Mouse (Mus musculus): ENCODE measurements at regions not wholly inside any gene's neighbourhood (a gene's known extent, or its start where the extent isn't known, plus 50 kb on each side); places are given as distances from the start of the nearest gene placed in this dataset.

- H3K27ac ChIP-seq (ENCODE audit: low read length) = no peak overlapping the region
- no peak for ATAC-seq (replicated peaks; ENCODE audit: extremely low read depth, insufficient read depth, low FRiP score)
- 0 out of 2 replicates have a peak, but pooled peaks cover 3% of the 10 kb centered on the region for H3K9me3 ChIP-seq (replicated peaks; ENCODE audit: control insufficient read depth, low read length)
- 72% methylated on average over 3 of the region's 3 CpGs for WGBS
- H3K36me3 ChIP-seq (ENCODE audit: control insufficient read depth, insufficient read depth) = no peaks in the 10 kb centered on the region
- H3K4me1 ChIP-seq (ENCODE audit: control insufficient read depth, insufficient read depth, low read length) = peaks cover 19% of the 10 kb centered on the region
- no peak overlapping the region for H3K4me3 ChIP-seq (ENCODE audit: low read length)
- H3K4me2 ChIP-seq (ENCODE audit: low read depth, low read length) = no peak overlapping the region
- no peaks in the 10 kb centered on the region for H3K27me3 ChIP-seq (ENCODE audit: control insufficient read depth, insufficient read depth, low read length)
- H3K9ac ChIP-seq (ENCODE audit: low read length) = no peak overlapping the region
Measured at GRCm38 (mm10) chr2:105515326-105515725, 116.2 kb upstream of the Rcn1 start.

- no peak overlapping the region for H3K4me3 ChIP-seq (ENCODE audit: low read length)
- no peak for ATAC-seq (replicated peaks; ENCODE audit: extremely low read depth, insufficient read depth, low FRiP score)
- H3K27ac ChIP-seq (ENCODE audit: low read length) = no peak overlapping the region
- H3K4me1 ChIP-seq (ENCODE audit: control insufficient read depth, insufficient read depth, low read length) = peaks cover 15% of the 10 kb centered on the region
- no peak overlapping the region for H3K4me2 ChIP-seq (ENCODE audit: low read depth, low read length)
- H3K9me3 ChIP-seq (replicated peaks; ENCODE audit: control insufficient read depth, low read length) = 0 out of 2 replicates have a peak, but pooled peaks cover 3% of the 10 kb centered on the region
- no peaks in the 10 kb centered on the region for H3K36me3 ChIP-seq (ENCODE audit: control insufficient read depth, insufficient read depth)
- 59% methylated on average over 6 of the region's 6 CpGs for WGBS
- no peak overlapping the region for H3K9ac ChIP-seq (ENCODE audit: low read length)
- no peaks in the 10 kb centered on the region for H3K27me3 ChIP-seq (ENCODE audit: control insufficient read depth, insufficient read depth, low read length)
Measured at GRCm38 (mm10) chr2:105516267-105517133, 117.4 kb upstream of the Rcn1 start.

GRCm38 (mm10) chr2:105521841-105522240, 122.7 kb upstream of the Rcn1 start:
- Histone ChIP-seq H3K9ac (ENCODE audit: low read length) (no peak overlapping the region), H3K27ac (ENCODE audit: low read length) (no peak overlapping the region), H3K4me1 (ENCODE audit: control insufficient read depth, insufficient read depth, low read length) (peaks cover 4% of the 10 kb centered on the region; the same call in 1 of the 2 replicates), H3K9me3 (replicated peaks; ENCODE audit: control insufficient read depth, low read length) (no peaks in the 10 kb centered on the region), H3K27me3 (ENCODE audit: control insufficient read depth, insufficient read depth, low read length) (peaks cover 3% of the 10 kb centered on the region; the same call in 1 of the 2 replicates), H3K4me3 (ENCODE audit: low read length) (no peak overlapping the region), H3K36me3 (ENCODE audit: control insufficient read depth, insufficient read depth) (no peaks in the 10 kb centered on the region), H3K4me2 (ENCODE audit: low read depth, low read length) (no peak overlapping the region)
- no peak for ATAC-seq (replicated peaks; ENCODE audit: extremely low read depth, insufficient read depth, low FRiP score)
- WGBS = 31% methylated on average over 4 of the region's 4 CpGs

GRCm38 (mm10) chr2:105523297-105523802, 124.2 kb upstream of the Rcn1 start:
- no peak overlapping the region for H3K4me3 ChIP-seq (ENCODE audit: low read length)
- ATAC-seq (replicated peaks; ENCODE audit: extremely low read depth, insufficient read depth, low FRiP score) = no peak; the same call in 1 of the 2 replicates
- no peaks in the 10 kb centered on the region for H3K4me1 ChIP-seq (ENCODE audit: control insufficient read depth, insufficient read depth, low read length)
- WGBS = 12% methylated on average over 5 of the region's 5 CpGs
- H3K27me3 ChIP-seq (ENCODE audit: control insufficient read depth, insufficient read depth, low read length) = peaks cover 3% of the 10 kb centered on the region; the same call in 1 of the 2 replicates
- no peaks in the 10 kb centered on the region for H3K9me3 ChIP-seq (replicated peaks; ENCODE audit: control insufficient read depth, low read length)
- H3K4me2 ChIP-seq (ENCODE audit: low read depth, low read length) = no peak overlapping the region
- no peak overlapping the region for H3K27ac ChIP-seq (ENCODE audit: low read length)
- no peak overlapping the region for H3K9ac ChIP-seq (ENCODE audit: low read length)
- no peaks in the 10 kb centered on the region for H3K36me3 ChIP-seq (ENCODE audit: control insufficient read depth, insufficient read depth)

GRCm38 (mm10) chr2:105525111-105525610, 126.0 kb upstream of the Rcn1 start:
- Histone ChIP-seq H3K36me3 (ENCODE audit: control insufficient read depth, insufficient read depth) (no peaks in the 10 kb centered on the region), H3K4me1 (ENCODE audit: control insufficient read depth, insufficient read depth, low read length) (no peaks in the 10 kb centered on the region), H3K4me3 (ENCODE audit: low read length) (no peak overlapping the region), H3K27me3 (ENCODE audit: control insufficient read depth, insufficient read depth, low read length) (peaks cover 3% of the 10 kb centered on the region; the same call in 1 of the 2 replicates), H3K9ac (ENCODE audit: low read length) (no peak overlapping the region), H3K27ac (ENCODE audit: low read length) (no peak overlapping the region), H3K9me3 (replicated peaks; ENCODE audit: control insufficient read depth, low read length) (no peaks in the 10 kb centered on the region), H3K4me2 (ENCODE audit: low read depth, low read length) (no peak overlapping the region)
- WGBS = 74% methylated on average over 7 of the region's 7 CpGs
- no peak for ATAC-seq (replicated peaks; ENCODE audit: extremely low read depth, insufficient read depth, low FRiP score)

GRCm38 (mm10) chr2:105528535-105528934, 129.4 kb upstream of the Rcn1 start:
- Histone ChIP-seq H3K9ac (ENCODE audit: low read length) (no peak overlapping the region), H3K9me3 (replicated peaks; ENCODE audit: control insufficient read depth, low read length) (no peaks in the 10 kb centered on the region), H3K4me3 (ENCODE audit: low read length) (no peak overlapping the region), H3K36me3 (ENCODE audit: control insufficient read depth, insufficient read depth) (no peaks in the 10 kb centered on the region), H3K27ac (ENCODE audit: low read length) (no peak overlapping the region), H3K4me2 (ENCODE audit: low read depth, low read length) (no peak overlapping the region), H3K27me3 (ENCODE audit: control insufficient read depth, insufficient read depth, low read length) (peaks cover 3% of the 10 kb centered on the region; the same call in 1 of the 2 replicates), H3K4me1 (ENCODE audit: control insufficient read depth, insufficient read depth, low read length) (no peaks in the 10 kb centered on the region)
- ATAC-seq (replicated peaks; ENCODE audit: extremely low read depth, insufficient read depth, low FRiP score) = no peak
- 83% methylated on average over 8 of the region's 8 CpGs for WGBS

- 26% methylated on average over 13 of the region's 13 CpGs for WGBS
Measured at GRCm38 (mm10) chr2:105544099-105544498, 124.6 kb upstream of the Pax6 start.

GRCm38 (mm10) chr2:105552092-105552491, 116.6 kb upstream of the Pax6 start:
- WGBS = 71% methylated on average over 2 of the region's 2 CpGs
- H3K4me3 ChIP-seq (ENCODE audit: low read length) = no peak overlapping the region
- H3K9me3 ChIP-seq (replicated peaks; ENCODE audit: control insufficient read depth, low read length) = no peaks in the 10 kb centered on the region
- H3K9ac ChIP-seq (ENCODE audit: low read length) = no peak overlapping the region
- no peaks in the 10 kb centered on the region for H3K36me3 ChIP-seq (ENCODE audit: control insufficient read depth, insufficient read depth)
- H3K4me1 ChIP-seq (ENCODE audit: control insufficient read depth, insufficient read depth, low read length) = no peaks in the 10 kb centered on the region
- no peak for ATAC-seq (replicated peaks; ENCODE audit: extremely low read depth, insufficient read depth, low FRiP score)
- H3K27ac ChIP-seq (ENCODE audit: low read length) = no peak overlapping the region
- H3K27me3 ChIP-seq (ENCODE audit: control insufficient read depth, insufficient read depth, low read length) = no peaks in the 10 kb centered on the region
- no peak overlapping the region for H3K4me2 ChIP-seq (ENCODE audit: low read depth, low read length)

More at GRCm38 (mm10) chr2:105544099-105544498, 124.6 kb upstream of the Pax6 start:
- H3K27ac ChIP-seq (ENCODE audit: low read length) = no peak overlapping the region
- H3K9ac ChIP-seq (ENCODE audit: low read length) = no peak overlapping the region
- H3K27me3 ChIP-seq (ENCODE audit: control insufficient read depth, insufficient read depth, low read length) = no peaks in the 10 kb centered on the region
- no peaks in the 10 kb centered on the region for H3K36me3 ChIP-seq (ENCODE audit: control insufficient read depth, insufficient read depth)
- H3K9me3 ChIP-seq (replicated peaks; ENCODE audit: control insufficient read depth, low read length) = no peaks in the 10 kb centered on the region
- ATAC-seq (replicated peaks; ENCODE audit: extremely low read depth, insufficient read depth, low FRiP score) = 0 out of 2 replicates have a peak, but pooled peaks have one; percentile 18
- H3K4me3 ChIP-seq (ENCODE audit: low read length) = peak overlapping the region; percentile 14; the same call in 1 of the 2 replicates
- H3K4me1 ChIP-seq (ENCODE audit: control insufficient read depth, insufficient read depth, low read length) = no peaks in the 10 kb centered on the region
- peak overlapping the region; percentile 55 for H3K4me2 ChIP-seq (ENCODE audit: low read depth, low read length)

- WGBS = 15% methylated on average over 2 of the region's 2 CpGs
- ATAC-seq (replicated peaks; ENCODE audit: extremely low read depth, insufficient read depth, low FRiP score) = no peak
- Histone ChIP-seq H3K4me1 (ENCODE audit: control insufficient read depth, insufficient read depth, low read length) (peaks cover 3% of the 10 kb centered on the region; the same call in 1 of the 2 replicates), H3K4me2 (ENCODE audit: low read depth, low read length) (no peak overlapping the region), H3K27ac (ENCODE audit: low read length) (no peak overlapping the region), H3K4me3 (ENCODE audit: low read length) (no peak overlapping the region), H3K9ac (ENCODE audit: low read length) (no peak overlapping the region), H3K9me3 (replicated peaks; ENCODE audit: control insufficient read depth, low read length) (no peaks in the 10 kb centered on the region), H3K36me3 (ENCODE audit: control insufficient read depth, insufficient read depth) (no peaks in the 10 kb centered on the region), H3K27me3 (ENCODE audit: control insufficient read depth, insufficient read depth, low read length) (no peaks in the 10 kb centered on the region)
Measured at GRCm38 (mm10) chr2:105586782-105587181, 81.9 kb upstream of the Pax6 start.

All from heart, embryonic 16.5 days (tissue).